Mouse (Mus musculus) induced T-regulatory cell, adult 2 months (primary cell): Measurements from ENCODE around the gene Zfp609.
A peak's percentile ranks its signal among the peaks of the same experiment; 100 is the strongest.

ENCODE experiments used
- DNase-seq: peaks from one replicate; pipeline ENCODE4 v3.0.0-alpha.2; 2012; ENCODE audit warnings: low read depth

Zfp609 gene

GRCm38 (mm10) chr9:65759992-65760391, 67.4 kb downstream of the Zfp609 start:
- DNase-seq, result no peak

GRCm38 (mm10) chr9:65759256-65759655, 68.1 kb downstream of the Zfp609 start:
- no peak for DNase-seq

- DNase-seq, result no peak
Measured at GRCm38 (mm10) chr9:65757826-65758225, 69.5 kb downstream of the Zfp609 start.

GRCm38 (mm10) chr9:65755673-65756375, 71.5 kb downstream of the Zfp609 start:
- DNase-seq, result no peak

- DNase-seq, result no peak
Measured at GRCm38 (mm10) chr9:65755164-65755563, 72.2 kb downstream of the Zfp609 start.

GRCm38 (mm10) chr9:65752632-65753031, 74.7 kb downstream of the Zfp609 start:
- peak; percentile 50 for DNase-seq

GRCm38 (mm10) chr9:65751906-65752305, 75.5 kb downstream of the Zfp609 start:
- DNase-seq, result no peak

- DNase-seq, result no peak
Measured at GRCm38 (mm10) chr9:65748102-65748501, 79.3 kb downstream of the Zfp609 start.

- no peak for DNase-seq
Measured at GRCm38 (mm10) chr9:65746479-65746878, 80.9 kb downstream of the Zfp609 start.

- DNase-seq, result no peak
Measured at GRCm38 (mm10) chr9:65745456-65745855, 81.9 kb downstream of the Zfp609 start.

GRCm38 (mm10) chr9:65744171-65745082, 82.9 kb downstream of the Zfp609 start:
- no peak for DNase-seq

GRCm38 (mm10) chr9:65743809-65744170, 83.6 kb downstream of the Zfp609 start:
- DNase-seq, result no peak

GRCm38 (mm10) chr9:65743322-65743721, 84.0 kb downstream of the Zfp609 start:
- no peak for DNase-seq

GRCm38 (mm10) chr9:65742777-65743176, 84.6 kb downstream of the Zfp609 start:
- no peak for DNase-seq

GRCm38 (mm10) chr9:65741066-65741852, 86.1 kb downstream of the Zfp609 start:
- DNase-seq, result no peak

- no peak for DNase-seq
Measured at GRCm38 (mm10) chr9:65734931-65735330, 92.4 kb downstream of the Zfp609 start.

GRCm38 (mm10) chr9:65728588-65728987, 98.8 kb downstream of the Zfp609 start:
- no peak for DNase-seq

GRCm38 (mm10) chr9:65727491-65727890, 99.9 kb downstream of the Zfp609 start:
- DNase-seq, result no peak

- no peak for DNase-seq
Measured at GRCm38 (mm10) chr9:65726431-65726830, 100.9 kb downstream of the Zfp609 start.

- DNase-seq, result no peak
Measured at GRCm38 (mm10) chr9:65725291-65725622, 102.1 kb downstream of the Zfp609 start.

- no peak for DNase-seq
Measured at GRCm38 (mm10) chr9:65724471-65725290, 102.7 kb downstream of the Zfp609 start.

- no peak for DNase-seq
Measured at GRCm38 (mm10) chr9:65721161-65721566, 106.2 kb downstream of the Zfp609 start.
